Mouse (Mus musculus): Measurements from ENCODE around the gene Mmachc. TPM values are rescaled to one million over a fixed set of nuclear protein-coding genes. Genes with fewer than 3 reads are reported as not detected.

Gene Mmachc
- total RNA-seq (2022), result 10 to 100 TPM; 14.0 to 18.4 (median 14.8) TPM

DNA sequence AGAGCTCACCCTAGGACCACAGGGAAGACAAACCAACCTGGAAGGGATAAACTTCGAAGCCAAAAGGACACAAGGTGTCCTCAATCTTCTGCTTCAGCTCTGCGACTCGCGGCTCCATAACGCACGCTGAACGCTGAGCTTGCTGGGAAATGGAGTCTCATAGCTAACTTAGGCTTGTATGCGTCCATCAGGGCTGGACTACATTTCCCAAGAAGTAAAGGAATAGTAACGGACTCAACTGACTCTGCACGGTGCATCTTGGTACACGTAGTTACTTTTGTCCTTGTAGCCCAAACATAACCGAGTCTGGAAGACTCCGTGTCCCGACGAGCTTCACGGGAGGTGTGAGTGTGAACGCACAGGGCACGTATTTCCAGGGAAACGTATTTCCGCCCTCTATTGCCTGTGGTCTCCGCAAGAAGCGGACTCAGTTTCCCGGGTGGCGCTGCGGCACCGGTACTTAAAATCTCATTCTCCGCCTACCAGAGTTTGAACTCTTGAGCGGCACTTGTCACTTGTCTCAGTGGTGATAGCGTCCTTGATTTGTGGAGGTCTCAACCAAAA lies at the start of gene Mmachc, which contains the start of gene Ccdc163:
Mmachc (minus strand) TSS at position 206 of the 564 bp plus-strand sequence.
Ccdc163 (plus strand) TSS at position 309 of the 564 bp plus-strand sequence.
- DNase-seq (ENCODE audit: low spot score in 2 of 2), result peak; percentile 86 to 98

DNA sequence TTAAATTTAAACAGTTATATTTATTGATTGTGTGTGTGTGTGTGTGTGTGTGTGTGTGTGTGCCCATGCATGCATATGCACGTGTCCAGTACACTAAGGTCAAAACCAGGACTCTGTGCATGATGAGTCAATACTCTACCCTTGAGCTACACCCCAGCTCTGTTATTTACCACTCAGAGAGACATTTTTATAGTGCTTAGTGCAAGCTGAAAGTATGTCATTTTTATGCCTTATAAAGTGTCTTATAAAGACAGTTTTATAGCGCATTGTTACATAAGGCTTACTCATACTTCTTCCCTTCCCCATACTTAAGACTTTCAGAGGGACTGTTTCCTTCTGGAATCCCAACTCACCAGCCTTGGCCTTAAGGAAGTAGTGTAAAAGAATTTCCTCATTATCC lies 41.5 kb upstream of the Mmachc start:
- no peak for DNase-seq (ENCODE audit: low spot score in 2 of 2)

DNA sequence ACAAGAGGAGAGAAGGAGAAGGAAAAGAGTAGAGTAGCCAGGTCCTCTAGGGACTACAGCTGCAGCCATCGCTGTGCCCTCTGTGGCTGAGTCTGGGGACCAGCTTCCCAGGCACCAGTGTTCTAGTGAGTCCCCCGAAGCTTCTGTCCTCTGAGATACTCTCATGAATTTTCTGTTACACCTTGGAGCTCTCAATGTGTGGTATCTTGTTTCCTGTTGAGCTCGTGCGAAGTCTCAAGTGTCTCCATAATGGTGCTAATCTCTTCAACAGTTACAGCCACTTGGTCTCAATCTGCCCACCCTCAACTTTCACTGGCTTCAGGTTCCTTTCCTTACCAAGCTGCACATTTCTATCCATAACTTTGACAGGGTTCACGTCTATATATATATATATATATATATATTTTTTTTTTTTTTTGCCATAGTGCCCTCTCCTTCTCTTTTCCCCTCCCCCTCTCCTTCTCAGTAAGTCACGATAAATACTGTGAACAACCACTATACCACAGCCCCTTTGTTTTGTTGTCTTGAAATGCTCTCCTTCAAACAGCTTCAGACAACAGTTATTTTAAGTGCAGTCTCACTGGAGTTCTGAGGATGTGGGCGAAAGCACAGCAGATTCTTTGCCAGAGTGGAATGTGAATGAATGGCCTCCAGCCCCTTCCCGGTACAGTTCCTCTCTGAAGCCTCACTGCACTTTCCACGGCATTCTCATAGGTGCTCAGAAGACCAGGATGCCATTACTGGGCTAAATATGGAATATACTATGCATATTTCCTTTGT lies 31.0 kb upstream of the Mmachc start:
- no peak for DNase-seq (ENCODE audit: low spot score in 2 of 2)

DNA sequence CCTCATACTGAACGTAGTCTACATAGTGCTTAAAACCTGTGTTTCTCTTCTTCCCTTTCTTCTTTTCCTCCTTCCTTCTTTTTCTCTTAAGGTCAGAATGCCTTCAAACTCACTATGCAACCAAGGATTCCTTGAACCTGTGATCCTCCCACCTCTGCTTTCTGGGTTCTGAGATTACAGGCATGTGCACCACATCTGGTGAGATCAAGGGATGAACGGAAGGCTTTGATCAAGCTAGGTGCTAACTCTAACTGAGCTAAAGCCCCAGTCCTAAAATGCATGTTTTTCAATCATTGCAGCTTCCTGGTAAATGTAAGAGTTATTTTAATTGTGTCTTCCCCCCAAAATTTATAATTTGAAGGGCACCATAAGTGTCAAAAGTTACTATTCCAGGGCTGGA lies 26.8 kb upstream of the Mmachc start:
- DNase-seq (ENCODE audit: low spot score in 2 of 2), result no peak

DNA sequence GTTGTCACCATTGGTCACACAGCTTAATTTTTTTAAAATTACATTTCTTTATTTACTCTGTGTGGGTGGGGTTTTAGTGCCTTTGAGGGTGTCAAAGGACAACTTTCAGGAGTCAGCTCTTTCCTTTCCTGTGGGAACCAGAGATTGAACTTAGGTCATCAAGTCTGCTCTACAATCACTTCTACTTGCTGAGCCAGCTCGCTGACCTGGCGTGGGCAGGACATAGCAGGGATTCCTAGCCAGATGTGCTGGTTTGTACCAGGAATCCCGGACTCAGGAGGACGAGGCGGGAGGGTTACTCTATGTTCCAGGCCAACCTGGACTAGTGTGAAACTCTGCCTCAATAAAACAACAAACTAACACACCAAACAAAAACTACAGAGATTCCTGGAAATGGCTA lies 24.1 kb upstream of the Mmachc start:
- no peak for DNase-seq (ENCODE audit: low spot score in 2 of 2)

DNA sequence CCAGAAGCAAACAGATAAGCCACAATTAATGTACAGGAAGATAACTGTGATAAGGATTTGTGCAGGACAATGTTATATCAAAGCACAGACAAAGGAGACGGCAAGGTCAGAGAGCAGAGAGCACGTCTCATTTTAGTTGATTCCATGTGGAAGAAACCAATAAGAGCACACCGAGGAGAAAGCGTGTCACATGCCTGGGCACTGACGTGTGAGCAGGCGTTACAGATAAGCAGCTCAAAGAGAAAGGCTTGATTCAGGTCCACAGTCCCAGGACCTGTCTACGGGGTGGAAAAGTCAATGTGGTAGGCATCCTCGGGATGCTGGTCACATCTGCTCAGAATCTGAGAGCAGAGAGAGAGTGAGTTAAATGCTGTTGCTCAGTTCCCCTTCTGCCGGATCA lies 22.9 kb upstream of the Mmachc start:
- DNase-seq (ENCODE audit: low spot score in 2 of 2), result no peak

DNA sequence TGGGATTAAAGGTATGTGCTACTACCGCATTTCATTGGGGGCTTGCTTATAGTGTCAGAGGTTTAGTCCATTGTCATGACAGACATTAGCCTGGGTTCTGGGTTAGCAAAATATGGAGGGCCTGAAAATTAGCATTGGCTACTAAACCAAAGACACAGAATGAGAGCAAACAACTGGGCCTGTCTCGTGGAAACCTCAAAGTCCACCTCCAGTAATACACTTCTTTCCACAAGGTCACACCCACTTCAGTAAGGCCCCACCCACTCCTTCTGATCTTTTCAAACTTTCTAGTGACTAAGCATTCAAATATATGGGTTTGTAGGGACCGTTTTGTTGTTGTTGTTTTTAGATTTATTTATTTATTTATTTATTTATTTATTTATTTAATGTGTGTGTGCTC lies 21.3 kb upstream of the Mmachc start:
- no peak for DNase-seq (ENCODE audit: low spot score in 2 of 2)

DNA sequence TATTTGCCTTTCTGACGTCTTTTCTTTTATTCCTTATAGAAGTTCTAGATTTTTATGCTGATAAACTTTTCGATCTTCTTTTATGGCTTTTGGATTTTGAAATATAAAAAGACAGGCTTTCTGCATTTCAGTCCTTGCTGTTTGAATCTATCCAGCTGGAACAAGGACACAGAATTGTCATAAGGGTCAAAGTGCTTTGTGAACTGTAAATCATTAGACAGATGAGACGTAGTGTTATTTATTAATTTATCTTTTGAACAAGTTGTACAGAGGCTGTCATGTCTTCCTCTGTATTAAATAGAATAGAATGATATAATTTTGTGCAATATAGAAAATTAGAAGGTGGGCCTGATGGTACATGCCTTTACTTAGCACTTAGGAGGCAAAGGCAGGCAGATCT lies 19.2 kb upstream of the Mmachc start:
- DNase-seq (ENCODE audit: low spot score in 2 of 2), result no peak

DNA sequence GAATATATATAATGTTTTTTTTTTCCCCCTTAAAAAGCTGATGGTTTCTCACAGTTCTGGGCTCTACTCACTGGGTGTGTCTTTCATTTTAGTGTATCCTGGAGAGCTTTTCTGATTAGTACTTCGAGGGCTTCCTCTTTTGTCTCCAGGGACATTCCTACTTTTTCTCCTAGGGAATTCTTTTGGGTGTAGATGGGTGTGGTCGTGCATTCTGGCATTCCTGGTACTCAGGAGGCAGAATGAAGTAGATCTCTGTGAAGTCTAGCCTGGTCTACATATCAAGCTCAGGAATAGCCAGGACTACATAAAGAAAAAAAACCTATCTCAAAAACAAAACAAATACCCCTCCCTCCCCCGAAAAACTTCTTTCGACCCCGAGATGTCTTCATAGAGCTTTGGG lies 17.2 kb upstream of the Mmachc start:
- DNase-seq (ENCODE audit: low spot score in 2 of 2), result no peak

DNA sequence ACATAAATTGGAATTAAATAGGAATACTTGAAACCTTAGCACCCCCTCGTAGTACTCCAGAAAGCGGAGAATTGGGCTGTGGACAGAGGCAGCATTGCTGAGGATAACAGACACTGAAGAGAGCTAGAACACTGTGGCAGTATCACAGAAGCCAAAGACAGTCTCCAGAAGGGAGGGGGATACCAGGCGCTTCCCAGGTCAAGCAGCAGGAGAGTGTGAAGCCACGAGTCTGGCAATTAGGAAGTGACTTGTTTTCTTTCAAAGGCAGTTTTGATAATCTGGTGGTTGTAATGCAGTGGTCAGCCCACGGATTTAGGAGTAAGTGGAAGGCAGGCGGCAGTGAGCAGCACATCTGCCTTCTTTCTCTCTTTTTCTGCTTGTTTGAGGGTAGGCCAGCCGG lies 14.0 kb upstream of the Mmachc start:
- no peak for DNase-seq (ENCODE audit: low spot score in 2 of 2)

DNA sequence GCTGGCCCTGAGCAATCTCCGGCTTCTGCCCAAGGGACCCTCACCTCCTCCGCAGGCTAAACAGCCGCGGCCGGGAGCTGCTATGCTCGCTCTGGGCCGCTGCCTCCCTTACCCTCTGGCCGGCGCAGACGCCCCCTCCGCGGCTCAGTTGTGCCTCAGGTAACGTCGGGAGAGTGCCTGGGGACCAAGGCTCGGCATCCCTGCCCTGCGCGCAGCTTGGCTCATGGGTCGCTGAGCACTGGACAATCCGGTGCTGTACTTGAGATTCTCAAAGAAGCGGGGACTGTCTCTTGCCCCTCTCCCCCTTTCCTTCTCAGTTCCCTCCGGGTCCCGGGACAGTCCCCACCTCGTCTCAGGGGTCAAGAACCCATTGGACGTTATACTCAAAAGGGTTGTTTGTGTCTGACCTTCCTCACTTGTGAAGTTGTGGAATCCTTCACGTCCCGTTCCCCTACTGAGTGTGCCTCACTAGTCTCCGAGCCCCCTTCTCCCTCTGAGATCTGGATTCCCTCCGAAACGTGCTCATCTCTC lies 13.0 kb upstream of the Mmachc start:
- DNase-seq (ENCODE audit: low spot score in 2 of 2), result no peak

DNA sequence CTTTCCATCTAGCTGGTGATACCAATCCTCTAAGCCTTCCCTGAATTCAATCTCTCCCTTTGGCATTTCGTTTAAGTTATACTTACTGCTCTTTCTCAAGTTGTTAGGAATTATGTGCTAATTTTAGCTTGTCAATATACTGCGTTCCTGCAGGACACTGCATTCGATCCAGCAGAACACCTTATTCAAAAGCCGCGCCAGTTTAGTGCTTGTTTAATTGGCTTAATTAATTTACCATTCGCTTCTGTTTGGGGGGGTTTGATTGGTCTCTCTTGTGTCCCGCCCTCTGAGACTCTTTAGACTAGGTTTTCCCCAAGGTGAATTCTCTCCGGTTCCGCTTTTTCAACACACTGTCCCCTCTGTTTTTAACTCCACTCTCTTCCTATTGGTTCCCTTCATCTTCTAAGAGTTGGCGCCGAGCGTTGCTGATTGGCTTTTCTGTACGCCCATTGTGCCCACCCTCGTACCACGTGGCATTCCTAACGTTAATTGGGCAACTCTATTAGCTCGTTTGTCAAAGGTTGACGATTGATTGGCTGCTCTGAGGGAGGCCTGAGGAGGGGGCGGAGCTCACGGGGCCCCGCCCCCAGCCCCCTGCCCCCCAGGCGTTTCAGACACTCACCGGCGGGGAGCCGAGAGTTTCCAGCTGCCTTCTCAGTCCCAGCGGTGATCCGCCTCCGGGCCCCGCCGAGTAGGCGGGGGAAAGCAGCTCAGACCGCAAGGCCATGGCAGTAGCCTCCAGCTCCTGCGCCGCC lies 12.3 kb upstream of the Mmachc start, which contains the start of gene Tesk2:
Tesk2 (plus strand) TSS at position 606 of the 755 bp plus-strand sequence.
- DNase-seq (ENCODE audit: low spot score in 2 of 2), result peak; percentile 68 to 96

DNA sequence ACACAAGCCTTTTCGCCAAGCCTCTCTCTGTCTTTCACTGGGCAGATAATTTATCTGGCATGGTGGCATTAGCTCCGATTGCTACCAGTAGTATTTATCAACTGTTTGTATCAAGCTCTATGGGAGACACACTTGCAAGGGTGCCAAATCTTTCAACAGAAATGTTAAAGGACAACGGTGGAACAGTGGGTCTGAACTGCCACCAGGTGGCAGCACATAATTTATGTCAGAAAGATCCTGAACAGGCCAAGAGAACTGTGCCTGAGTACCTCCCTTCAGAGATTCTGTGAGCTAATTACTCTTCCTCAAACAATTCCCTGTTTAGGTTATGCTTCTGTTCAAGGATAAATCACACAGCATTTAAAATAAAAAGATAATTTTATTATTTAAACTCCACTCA lies 11.2 kb upstream of the Mmachc start:
- DNase-seq (ENCODE audit: low spot score in 2 of 2), result peak; percentile 23 to 52

DNA sequence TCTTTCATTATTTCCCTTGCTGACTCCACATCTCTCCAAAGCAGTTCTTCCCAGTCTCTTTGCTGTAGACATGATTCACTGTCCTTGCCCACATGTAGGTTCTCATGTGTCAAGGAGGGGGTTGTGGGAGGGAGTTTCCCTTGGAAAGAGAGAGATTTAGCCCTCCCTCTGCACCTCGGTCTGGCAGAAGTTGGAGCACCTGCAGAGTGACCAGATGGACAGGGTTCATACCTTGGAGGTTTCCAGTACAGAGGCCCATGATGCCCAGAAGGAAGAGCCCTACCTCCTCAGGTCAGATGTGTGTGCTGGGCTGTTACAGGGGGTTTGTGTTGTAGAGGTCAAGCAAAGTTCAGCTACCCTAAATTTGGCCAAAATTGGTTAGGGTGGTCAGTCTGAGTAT lies 4.3 kb upstream of the Mmachc start:
- no peak for DNase-seq (ENCODE audit: low spot score in 2 of 2)

DNA sequence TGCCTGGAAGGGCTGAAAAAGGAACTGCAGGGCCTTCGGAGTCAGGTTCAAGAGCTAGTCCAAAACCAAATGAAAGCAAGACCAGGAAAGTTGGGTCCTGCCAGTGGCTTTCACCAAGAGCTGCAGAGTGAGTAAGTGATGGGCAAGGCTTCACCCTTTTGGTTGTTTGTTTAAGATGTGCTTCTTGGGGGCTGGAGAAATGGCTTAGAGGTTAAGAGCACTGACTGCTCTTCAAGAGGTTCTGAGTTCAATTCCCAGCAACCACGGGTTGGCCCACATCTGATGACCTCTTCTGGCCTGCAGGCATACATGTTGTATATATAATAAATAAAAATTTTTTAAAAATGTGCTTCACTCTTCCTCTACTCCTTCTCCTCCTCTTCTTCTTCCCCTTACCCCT lies 1.9 kb upstream of the Mmachc start:
- no peak for DNase-seq (ENCODE audit: low spot score in 2 of 2)

DNA sequence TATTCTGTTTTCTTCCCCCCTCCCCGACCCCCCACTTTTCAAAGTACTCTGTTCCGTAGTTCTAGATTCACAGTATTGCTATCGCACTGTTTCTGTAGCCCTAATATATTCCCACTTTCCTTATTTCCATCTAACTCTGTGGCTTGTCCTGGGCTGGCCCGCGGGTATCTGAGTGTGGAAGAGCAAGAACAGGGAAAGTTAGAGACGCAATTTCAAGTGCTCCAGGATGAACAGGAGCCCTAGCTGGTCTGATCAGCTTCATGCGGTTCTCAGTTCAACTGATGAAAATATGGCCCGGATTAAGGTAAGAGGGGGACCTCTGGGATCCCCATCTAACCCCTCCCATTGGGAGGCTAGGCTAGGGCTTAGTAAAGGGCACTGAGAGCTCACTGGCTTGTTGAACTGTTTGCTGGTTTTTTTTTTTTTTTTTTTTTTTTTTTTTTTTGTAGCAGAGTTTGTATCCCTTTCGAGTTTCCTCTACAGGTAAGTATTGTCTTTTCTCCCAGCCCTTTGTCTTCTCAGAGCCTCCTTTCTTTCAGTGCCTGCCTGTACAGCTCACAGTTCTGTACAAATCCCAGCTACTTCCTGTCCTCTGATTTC lies 685 bp upstream of the Mmachc start:
- DNase-seq (ENCODE audit: low spot score in 2 of 2), result no peak

DNA sequence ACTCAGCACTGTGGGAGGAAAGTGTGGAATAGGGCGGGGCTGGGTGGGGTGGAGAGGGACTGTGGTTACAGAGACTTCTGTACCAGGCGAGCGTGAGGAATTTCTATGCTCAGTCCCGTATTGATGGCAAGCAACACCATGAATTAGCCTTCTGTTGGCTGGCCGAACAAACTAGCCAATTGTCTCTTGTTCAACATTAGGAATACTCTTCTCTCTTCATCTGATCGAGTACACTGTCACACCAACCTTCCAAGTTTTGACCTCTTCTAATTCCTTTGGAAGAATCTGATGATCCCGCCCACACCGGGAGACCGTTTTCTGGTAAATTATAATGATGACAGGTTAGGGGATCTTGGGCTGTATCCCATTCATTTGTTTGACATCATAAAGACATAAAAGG lies 540 bp downstream of the Mmachc start:
- peak in 1 of 2 experiments; percentile 14 for DNase-seq (ENCODE audit: low spot score in 2 of 2)

DNA sequence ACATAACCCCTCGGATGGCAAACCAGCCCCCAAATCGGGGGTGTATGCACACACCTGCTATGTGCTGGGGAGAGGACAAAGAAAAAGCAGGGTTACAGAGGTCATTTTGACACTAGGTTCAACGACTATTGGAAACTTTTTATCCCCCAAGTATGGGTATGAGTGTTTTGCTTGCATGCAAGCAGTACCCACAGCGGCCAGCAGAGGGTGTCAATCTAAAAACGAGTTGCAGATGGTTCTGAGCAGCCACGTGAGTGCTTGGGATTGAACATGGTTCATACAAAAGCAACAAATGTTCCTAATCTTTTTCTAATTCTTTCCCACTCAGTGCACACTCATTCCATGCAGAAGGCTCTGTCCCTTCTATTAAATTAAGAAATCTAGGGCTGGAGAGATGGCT lies 4.4 kb downstream of the Mmachc start:
- DNase-seq (ENCODE audit: low spot score in 2 of 2), result peak in 1 of 2 experiments; percentile 50

DNA sequence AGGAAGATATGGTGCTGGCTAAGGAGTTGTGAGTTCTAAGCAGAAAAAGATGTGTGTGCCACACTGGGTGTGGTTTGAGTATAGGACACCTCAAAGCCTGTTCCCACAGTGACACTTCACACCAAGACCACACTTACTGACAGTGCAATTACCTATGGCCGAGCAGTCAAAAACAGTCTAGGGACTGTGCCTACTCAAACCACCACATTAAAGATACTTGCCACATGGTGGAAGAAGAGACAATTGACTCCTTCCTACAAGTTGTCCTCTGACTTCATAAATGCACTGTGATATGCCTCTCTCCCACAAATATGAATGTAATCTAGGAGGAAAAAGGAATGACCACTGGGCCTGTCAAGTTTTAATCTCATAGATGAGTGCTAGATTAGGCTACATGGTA lies 7.2 kb downstream of the Mmachc start:
- DNase-seq (ENCODE audit: low spot score in 2 of 2), result no peak

DNA sequence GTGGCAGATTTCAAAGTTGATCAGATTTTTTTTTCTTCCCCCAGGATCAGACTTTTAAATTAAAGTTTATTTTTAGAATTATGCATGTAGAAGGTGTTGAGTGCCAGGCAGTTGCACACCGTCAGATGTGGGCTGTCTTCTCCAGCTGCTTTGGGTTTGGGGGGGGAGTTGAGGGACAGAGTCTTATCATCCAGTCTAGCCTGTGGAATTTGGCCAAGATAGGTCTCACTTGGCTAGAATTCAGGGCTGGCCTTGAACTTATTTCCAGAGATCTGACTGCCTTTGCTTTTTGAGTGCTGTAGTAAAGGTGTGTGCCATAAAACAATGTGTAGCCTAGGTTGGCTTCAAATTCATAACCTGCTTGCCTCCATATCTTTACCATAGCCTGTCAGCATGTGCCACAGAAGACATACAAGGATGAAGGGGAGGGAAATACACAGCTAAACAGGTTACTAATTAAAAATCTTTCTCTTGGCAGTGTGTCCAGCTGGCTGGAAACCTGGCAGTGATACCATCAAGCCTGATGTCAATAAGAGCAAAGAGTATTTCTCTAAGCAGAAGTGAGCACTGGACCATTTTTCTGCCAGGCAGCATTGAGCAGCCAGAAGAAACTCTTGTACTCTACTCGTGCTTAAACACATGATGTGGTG lies 9.4 kb downstream of the Mmachc start:
- DNase-seq (ENCODE audit: low spot score in 2 of 2), result no peak

DNA sequence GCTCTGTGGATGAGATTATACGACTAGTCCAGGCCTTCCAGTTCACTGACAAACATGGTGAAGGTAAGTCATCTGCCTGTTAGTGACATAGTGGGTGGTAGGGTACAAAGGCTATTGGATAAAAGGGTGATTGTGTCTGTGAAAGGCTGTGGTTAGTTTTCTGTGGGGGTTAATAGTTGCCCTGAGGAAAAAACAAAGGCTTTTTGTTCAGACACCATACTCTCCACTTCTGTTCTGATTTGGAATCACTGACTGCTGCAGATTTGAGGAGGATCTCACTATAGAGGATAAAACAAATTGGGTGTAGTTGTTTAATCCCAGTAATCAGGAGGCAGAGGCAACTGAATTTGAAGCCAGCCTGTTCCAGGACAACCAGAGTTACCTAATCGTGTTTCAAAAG lies 14.4 kb downstream of the Mmachc start:
- DNase-seq (ENCODE audit: low spot score in 2 of 2), result no peak

All from left cerebral cortex, adult 8-10 months (tissue).